Mouse (Mus musculus) forebrain, embryonic 15.5 days (tissue): ENCODE results near the gene Icam5. TPM values are rescaled to one million over a fixed set of nuclear protein-coding genes. Genes with fewer than 3 reads are reported as not detected.
"Not testable (repeated sequence)": the region's sequence is repeated elsewhere in the genome, so short reads cannot be mapped to it uniquely, and the experiment has no call there.

ENCODE experiments used
- ATAC-seq: fragments of 200-750 bp; cut with Nextera tagmentation; replicated peaks from 2 replicates; pipeline ENCODE4 v1.8.0; 2017; ENCODE audit warnings: mild to moderate bottlenecking, moderate TSS enrichment, moderate library complexity
- H3K27ac ChIP-seq: fragments of 300-500 bp; sonication (generic); replicated peaks from 2 replicates; pipeline ENCODE4 v1.5.1; 2015; ENCODE audit warnings: mild to moderate bottlenecking, inconsistent platforms
- H3K27me3 ChIP-seq: fragments of 300-500 bp; sonication (generic); 2 replicates; pipeline ENCODE4 v1.6.1; 2015; ENCODE audit warnings: inconsistent platforms
- H3K36me3 ChIP-seq: fragments of 300-500 bp; sonication (generic); 2 replicates; pipeline ENCODE4 v1.6.1; 2015; ENCODE audit warnings: mild to moderate bottlenecking, inconsistent platforms
- H3K4me1 ChIP-seq: fragments of 300-500 bp; sonication (generic); 2 replicates; pipeline ENCODE4 v1.6.1; 2015; ENCODE audit warnings: inconsistent platforms
- H3K4me2 ChIP-seq: fragments of 300-500 bp; sonication (generic); replicated peaks from 2 replicates; pipeline ENCODE4 v1.6.1; 2015; ENCODE audit warnings: mild to moderate bottlenecking, inconsistent platforms
- H3K4me3 ChIP-seq: fragments of 300-500 bp; sonication (generic); 2 replicates; pipeline ENCODE4 v1.5.1; 2015; ENCODE audit warnings: mild to moderate bottlenecking, inconsistent platforms
- H3K9ac ChIP-seq: fragments of 300-500 bp; sonication (generic); replicated peaks from 2 replicates; pipeline ENCODE4 v1.6.1; 2015; ENCODE audit warnings: mild to moderate bottlenecking, inconsistent platforms
- H3K9me3 ChIP-seq: fragments of 300-500 bp; sonication (generic); 2 replicates; pipeline ENCODE4 v1.6.1; 2016; ENCODE audit warnings: inconsistent platforms
- WGBS: fragments of 180-500 bp; shearing (Covaris S2); methylation state at CpG from one replicate; pipeline ENCODE4 v1.1.7; 2015; ENCODE audit warnings: mixed read lengths; 5-methylcytosine and 5-hydroxymethylcytosine counted together
- polyA plus RNA-seq: library from polyadenylated mRNA; unstranded; fragments of >200 nt; fragmentation: Nextera tagmentation; extraction: Ambion mirVana; gene quantifications from 2 replicates; pipeline ENCODE4 v1.2.1, GENCODE M21; 2015

Gene Icam5
- polyA plus RNA-seq, 1 experiment from 2014 or later: 2.2 TPM

DNA sequence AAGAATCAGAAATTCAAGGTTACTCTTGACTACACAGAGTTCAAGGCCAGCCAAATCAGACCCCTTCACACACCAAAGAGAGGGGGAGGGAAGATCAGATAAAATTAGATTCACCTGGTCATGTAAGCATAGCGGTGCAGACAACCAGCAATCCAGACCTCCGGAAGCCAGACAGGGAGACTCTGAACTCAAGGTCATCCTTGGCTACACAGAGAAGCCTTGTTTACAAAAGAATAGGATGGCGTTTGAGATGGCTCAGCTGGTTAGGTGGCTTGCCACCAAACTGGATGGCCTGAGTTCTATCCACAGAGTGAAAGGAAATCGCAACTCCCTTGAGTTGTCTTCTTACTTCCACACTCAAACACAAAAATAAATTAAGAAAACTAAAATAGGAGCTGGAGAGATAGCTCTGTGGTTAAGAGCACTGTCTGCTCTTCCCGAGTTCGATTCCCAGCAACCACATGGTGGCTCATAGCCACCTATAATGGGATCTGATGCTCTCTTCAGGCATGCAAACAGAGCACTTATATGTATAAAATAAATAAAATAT lies 30.1 kb upstream of the Icam5 start:
- peaks cover 15% of the 10 kb centered on the region for H3K36me3 ChIP-seq
- ATAC-seq: no peak
- peaks cover 12% of the 10 kb centered on the region for H3K4me1 ChIP-seq
- H3K9me3 ChIP-seq: no peaks in the 10 kb centered on the region
- no peaks in the 10 kb centered on the region for H3K27me3 ChIP-seq
- WGBS: 77% methylated on average over 6 of the region's 6 CpGs
- H3K4me2 ChIP-seq: peak overlapping the region; percentile 81; the same call in 1 of the 2 replicates
- H3K4me3 ChIP-seq: no peak overlapping the region
- H3K9ac ChIP-seq: no peak overlapping the region
- no peak overlapping the region for H3K27ac ChIP-seq

DNA sequence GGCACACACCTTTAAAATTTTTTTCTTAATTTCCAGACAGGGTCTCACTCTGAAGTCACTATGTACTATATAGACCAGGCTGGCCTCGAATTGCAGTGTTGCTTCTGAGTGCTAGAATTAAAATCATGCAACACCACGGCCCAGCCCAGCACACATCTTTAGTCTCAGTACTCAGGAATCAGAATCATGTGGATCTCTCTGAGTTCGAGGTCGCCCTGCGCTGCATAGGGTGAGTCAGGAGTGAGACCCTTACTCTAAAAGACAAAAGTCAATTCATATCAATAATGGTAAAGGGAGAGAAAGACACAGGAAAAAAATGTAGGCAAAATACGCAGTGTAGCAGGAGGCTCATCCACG lies 29.6 kb upstream of the Icam5 start:
- no peaks in the 10 kb centered on the region for H3K9me3 ChIP-seq
- peak overlapping the region; percentile 87 for H3K4me3 ChIP-seq
- 11% methylated on average over 7 of the region's 7 CpGs for WGBS
- H3K27ac ChIP-seq: peak overlapping the region; percentile 86
- H3K4me2 ChIP-seq: peak overlapping the region; percentile 81
- ATAC-seq: peak; percentile 53; the same call in 1 of the 2 replicates
- peaks cover 20% of the 10 kb centered on the region for H3K36me3 ChIP-seq
- H3K27me3 ChIP-seq: no peaks in the 10 kb centered on the region
- peak overlapping the region; percentile 87 for H3K9ac ChIP-seq
- peaks cover 12% of the 10 kb centered on the region for H3K4me1 ChIP-seq

DNA sequence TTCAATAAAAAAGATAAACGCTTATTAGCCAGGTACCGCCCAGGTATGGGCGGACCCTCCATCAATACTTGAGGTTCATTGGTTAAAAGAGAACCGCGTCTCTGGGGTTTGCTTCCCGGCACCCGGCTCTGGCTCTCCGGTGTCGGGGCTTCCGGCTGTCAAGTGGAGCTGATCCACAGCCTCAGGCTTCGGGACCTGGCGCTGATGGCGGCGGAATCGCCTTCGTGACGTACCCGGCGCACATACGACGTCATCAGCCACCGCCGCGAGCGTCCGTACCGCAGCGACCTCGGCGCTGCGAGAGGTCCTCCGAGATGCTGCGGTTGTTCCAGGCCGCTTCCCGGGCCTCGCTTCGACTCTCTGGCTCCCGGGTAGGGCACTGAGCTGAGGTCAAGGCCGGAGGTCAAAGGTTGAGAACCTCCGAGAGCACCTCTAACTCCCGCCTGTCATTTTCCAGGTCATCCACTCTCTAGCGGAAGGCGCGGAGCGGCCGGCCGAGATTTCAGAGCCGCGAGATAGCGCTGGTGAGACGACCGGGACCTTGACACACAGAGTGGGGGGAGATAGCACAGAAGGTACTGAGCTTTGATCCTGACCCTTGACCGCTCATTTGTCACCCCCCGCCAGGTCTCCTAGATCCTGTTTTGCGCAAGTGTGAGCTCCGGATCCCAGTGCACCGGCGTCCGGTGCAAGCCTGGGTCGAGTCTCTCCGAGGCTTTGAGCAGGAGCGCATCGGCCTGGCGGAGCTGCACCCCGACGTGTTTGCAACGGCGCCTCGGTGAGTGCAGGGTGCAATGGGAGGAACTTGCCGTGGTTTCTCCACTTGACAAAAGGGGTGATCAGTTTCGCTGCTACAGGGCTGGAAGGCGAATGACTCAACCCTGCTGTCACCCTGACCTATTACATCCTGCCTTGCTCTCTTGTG lies 29.0 kb upstream of the Icam5 start, which contains the start of gene Mrpl4:
Gene Mrpl4, plus strand, starts transcription at position 112 of the 925 bp plus-strand sequence.
- H3K4me3 ChIP-seq: peak within 1 kb of the TSS; percentile 87
- H3K27ac ChIP-seq: peak within 1 kb of the TSS; percentile 86
- WGBS: under 1% methylated on average over 72 of the region's 72 CpGs
- H3K4me2 ChIP-seq: peak within 1 kb of the TSS; percentile 81
- peaks cover 12% of the 10 kb centered on the region for H3K4me1 ChIP-seq
- no peaks in the 10 kb centered on the region for H3K9me3 ChIP-seq
- ATAC-seq: peak; percentile 93
- H3K36me3 ChIP-seq: peaks cover 26% of the 10 kb centered on the region
- H3K27me3 ChIP-seq: no peaks in the 10 kb centered on the region
- H3K9ac ChIP-seq: peak within 1 kb of the TSS; percentile 87

DNA sequence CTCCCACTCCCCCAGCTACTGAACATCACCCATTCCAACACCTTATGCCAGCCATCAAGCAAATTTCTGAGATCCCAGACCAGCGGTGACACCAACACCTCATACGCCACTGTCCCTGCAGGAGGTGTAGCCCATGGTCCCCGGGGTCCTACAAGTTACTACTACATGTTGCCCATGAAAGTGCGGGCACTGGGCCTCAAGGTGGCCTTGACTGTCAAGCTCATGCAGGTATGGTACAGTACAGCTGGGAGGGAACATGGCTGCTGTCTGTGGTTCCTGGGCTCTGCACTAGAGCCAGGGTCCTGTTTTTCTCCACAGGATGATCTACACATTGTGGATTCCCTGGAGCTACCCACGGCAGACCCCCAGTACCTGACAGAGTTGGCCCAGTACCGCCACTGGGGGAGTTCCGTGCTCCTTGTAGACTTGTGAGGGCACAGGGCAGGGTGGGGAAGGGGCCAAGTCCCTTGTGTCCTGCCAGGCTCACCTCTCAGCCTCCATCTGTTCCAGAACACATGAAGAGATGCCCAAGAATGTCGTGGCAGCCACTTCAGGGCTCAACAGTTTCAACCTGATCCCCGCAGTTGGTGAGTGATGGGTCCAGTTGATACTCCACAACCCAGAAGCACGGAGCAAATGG lies 24.4 kb upstream of the Icam5 start:
- Histone ChIP-seq H3K4me1 (peaks cover 8% of the 10 kb centered on the region), H3K4me2 (no peak overlapping the region), H3K9ac (no peak overlapping the region), H3K27me3 (no peaks in the 10 kb centered on the region), H3K36me3 (peaks cover 40% of the 10 kb centered on the region), H3K4me3 (no peak overlapping the region), H3K27ac (no peak overlapping the region), H3K9me3 (no peaks in the 10 kb centered on the region)
- 94% methylated on average over 10 of the region's 10 CpGs for WGBS
- no peak for ATAC-seq

DNA sequence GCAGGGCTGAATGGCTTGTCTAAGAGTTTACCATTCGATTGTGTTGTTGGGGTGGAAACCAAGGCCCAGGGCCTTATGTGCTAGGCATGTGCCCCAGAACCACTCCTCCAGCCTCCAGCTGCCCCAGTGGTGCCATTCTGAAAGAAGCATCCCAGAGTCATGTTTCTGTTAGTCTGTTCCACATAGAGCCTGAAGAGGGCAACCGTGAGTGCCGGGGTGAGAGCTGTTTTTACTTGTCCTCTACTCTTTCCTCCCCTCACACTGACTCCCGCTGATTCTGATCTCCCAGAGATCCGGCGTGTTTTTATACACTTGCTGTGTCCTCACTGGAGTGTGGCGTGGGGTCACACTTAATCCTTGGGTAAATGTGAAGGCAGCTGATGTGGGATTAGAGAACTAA lies 23.9 kb upstream of the Icam5 start:
- Histone ChIP-seq H3K9me3 (no peaks in the 10 kb centered on the region), H3K9ac (no peak overlapping the region), H3K27ac (no peak overlapping the region), H3K36me3 (peaks cover 40% of the 10 kb centered on the region), H3K4me2 (no peak overlapping the region), H3K4me3 (no peak overlapping the region), H3K27me3 (no peaks in the 10 kb centered on the region), H3K4me1 (peaks cover 7% of the 10 kb centered on the region)
- no peak for ATAC-seq
- WGBS: 83% methylated on average over 7 of the region's 7 CpGs

DNA sequence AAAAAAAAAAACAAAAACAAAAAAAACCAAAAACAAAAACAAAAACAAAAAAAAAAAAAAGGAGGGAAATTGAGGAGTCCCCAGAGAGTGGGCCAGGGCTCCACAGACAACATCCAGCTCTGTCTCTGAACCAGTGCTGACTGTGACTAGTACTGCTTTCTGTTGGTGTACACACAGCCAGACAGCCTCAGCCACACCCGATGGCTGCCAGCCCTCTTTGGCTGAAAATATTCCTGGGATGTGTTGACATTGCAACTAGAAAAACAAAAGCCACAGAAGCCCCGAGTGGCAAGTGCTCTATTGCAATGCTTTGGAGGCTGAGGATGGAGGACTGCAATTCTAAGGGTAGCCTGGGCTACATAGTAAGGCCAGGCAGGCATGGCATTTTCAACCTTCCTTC lies 21.5 kb upstream of the Icam5 start:
- Histone ChIP-seq H3K4me2 (no peak overlapping the region), H3K9ac (no peak overlapping the region)
- ATAC-seq: no peak

DNA sequence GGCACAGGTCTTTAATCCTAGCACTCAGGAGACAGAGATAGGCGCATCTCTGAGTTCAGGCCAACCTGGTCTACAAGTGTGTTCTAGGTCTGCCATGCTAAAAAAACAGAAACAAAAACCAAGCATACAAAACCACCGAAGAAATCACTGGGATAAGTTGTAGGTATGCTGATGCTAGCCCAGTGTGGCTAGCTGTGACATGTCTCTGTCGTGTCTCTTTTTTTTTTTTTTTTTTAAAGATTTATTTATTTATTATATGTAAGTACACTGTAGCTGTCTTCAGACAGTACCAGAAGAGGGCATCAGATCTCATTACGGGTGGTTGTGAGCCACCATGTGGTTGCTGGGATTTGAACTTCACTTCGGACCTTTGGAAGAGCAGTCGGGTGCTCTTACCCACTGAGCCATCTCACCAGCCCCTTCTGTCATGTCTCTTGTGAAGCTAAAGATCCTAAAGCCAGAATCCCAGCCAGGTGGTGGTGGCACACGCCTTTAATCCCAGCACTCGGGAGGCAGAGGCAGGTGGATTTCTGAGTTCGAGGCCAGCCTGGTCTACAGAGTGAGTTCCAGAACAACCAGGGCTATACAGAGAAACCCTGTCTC lies 20.8 kb upstream of the Icam5 start:
- H3K36me3 ChIP-seq: peaks cover 30% of the 10 kb centered on the region
- H3K9ac ChIP-seq, H3K4me3 ChIP-seq, H3K9me3 ChIP-seq, ATAC-seq, H3K4me2 ChIP-seq, H3K27ac ChIP-seq: not testable (repeated sequence)
- peaks cover 10% of the 10 kb centered on the region for H3K4me1 ChIP-seq
- peaks cover 23% of the 10 kb centered on the region for H3K27me3 ChIP-seq
- 72% methylated on average over 9 of the region's 9 CpGs for WGBS

More for the DNA sequence above, 21.5 kb upstream of the Icam5 start:
- Histone ChIP-seq H3K27ac (no peak overlapping the region), H3K9me3 (no peaks in the 10 kb centered on the region), H3K36me3 (peaks cover 36% of the 10 kb centered on the region), H3K27me3 (peaks cover 16% of the 10 kb centered on the region), H3K4me3 (no peak overlapping the region), H3K4me1 (peaks cover 4% of the 10 kb centered on the region)
- WGBS: 60% methylated on average over 2 of the region's 2 CpGs

DNA sequence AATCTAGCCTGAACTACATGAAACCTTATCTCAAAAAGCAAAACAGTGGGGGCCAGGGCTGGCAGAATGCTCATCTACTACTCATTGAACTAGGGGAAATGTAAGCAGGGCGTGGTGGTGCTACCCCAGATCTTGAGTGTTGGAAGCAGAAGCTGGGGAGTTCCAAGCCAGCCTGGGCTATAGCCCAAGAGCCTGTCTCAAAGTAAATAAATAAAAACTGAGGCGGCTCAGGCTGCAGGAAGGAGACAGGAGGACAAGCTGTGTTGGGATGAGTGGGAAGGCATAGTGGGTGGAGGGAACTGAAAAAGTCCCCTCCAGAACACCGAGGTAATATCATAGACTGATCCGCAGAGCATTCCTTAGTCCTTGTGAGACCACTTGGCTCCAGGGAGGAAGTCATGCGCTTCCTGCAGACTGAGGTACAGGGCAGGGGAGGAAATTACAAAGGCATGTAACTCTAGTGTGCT lies 20.0 kb upstream of the Icam5 start:
- no peak for ATAC-seq
- 75% methylated on average over 5 of the region's 5 CpGs for WGBS
- no peak overlapping the region for H3K9ac ChIP-seq

DNA sequence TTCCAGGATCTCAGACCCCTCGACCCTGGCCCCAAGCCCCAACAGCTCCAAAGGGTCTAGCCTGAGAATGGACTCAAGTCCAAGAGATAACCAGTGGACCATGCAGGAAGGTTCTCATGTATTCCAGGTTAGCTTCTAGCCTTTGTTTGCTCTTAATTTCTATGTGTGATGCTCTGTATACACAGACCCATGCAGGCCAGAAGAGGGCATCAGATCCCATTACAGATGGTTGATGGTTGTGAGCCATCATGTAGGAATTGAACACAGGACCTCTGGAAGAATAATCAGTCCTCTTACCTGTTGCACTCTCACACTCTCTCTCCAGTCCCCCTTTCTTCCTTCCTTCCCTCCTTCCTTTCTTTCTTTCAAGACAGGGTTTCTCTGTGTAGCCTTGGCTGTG lies 19.5 kb upstream of the Icam5 start:
- 38% methylated on average over 1 of the region's 1 CpGs for WGBS
- Histone ChIP-seq H3K9ac (no peak overlapping the region), H3K4me1 (peaks cover 11% of the 10 kb centered on the region), H3K27ac (no peak overlapping the region), H3K4me3 (no peak overlapping the region), H3K36me3 (peaks cover 19% of the 10 kb centered on the region), H3K9me3 (no peaks in the 10 kb centered on the region), H3K4me2 (no peak overlapping the region), H3K27me3 (peaks cover 35% of the 10 kb centered on the region)
- ATAC-seq: no peak

More for the DNA sequence above, 20.0 kb upstream of the Icam5 start:
- no peaks in the 10 kb centered on the region for H3K9me3 ChIP-seq
- peaks cover 24% of the 10 kb centered on the region for H3K36me3 ChIP-seq
- no peak overlapping the region for H3K4me3 ChIP-seq
- H3K27me3 ChIP-seq: peaks cover 30% of the 10 kb centered on the region
- peaks cover 11% of the 10 kb centered on the region for H3K4me1 ChIP-seq
- H3K27ac ChIP-seq: no peak overlapping the region
- H3K4me2 ChIP-seq: no peak overlapping the region

DNA sequence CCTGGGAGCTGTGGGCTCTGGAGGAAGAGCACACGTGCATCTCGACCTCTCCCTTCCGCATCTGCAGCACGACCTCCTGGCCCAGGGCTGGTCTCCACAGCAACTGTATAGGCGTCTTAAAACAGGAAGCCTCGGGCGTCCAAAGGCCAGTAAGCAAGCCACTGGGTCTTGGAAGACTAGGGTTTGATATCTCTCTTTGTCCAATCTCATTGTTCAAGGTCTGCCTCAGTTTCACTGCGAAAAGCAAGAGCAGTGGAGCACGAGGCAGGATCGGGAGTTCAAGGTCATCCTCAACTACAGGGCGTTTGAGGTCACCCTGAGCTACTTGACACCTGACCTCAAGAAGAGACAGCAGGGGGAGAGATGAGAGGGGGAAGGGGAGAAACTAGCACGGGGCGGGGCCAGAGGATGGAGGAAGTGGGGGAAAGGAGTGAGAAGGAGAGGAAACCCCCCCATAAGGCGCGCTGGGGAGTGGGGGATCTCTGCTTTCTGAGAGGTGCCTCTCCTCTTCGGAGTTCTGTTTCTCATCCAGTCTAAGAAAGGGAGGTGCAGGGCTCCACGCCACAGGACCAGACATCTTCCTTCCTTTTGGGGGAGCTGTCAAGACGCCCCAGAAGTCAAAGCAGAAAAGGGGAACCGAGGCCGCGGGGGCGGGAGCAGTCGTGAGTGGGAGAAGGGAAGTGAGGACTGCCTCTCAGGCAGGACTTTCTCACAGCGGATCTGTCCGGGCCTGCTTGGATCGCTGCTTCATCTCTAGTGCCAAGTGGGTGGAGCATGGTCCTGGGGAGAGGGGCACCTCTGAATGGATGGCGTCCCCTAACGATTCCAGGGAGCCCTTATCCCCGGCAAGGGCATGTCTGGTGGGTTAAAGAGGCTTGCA lies 16.9 kb upstream of the Icam5 start:
- ATAC-seq: no peak
- Histone ChIP-seq H3K4me2 (peak overlapping the region; percentile 37), H3K36me3 (no peaks in the 10 kb centered on the region), H3K4me1 (peaks cover 11% of the 10 kb centered on the region), H3K4me3 (peak overlapping the region; percentile 25; the same call in 1 of the 2 replicates), H3K9ac (no peak overlapping the region), H3K9me3 (no peaks in the 10 kb centered on the region), H3K27ac (no peak overlapping the region), H3K27me3 (peaks cover 51% of the 10 kb centered on the region)
- WGBS: 4% methylated on average over 29 of the region's 29 CpGs

DNA sequence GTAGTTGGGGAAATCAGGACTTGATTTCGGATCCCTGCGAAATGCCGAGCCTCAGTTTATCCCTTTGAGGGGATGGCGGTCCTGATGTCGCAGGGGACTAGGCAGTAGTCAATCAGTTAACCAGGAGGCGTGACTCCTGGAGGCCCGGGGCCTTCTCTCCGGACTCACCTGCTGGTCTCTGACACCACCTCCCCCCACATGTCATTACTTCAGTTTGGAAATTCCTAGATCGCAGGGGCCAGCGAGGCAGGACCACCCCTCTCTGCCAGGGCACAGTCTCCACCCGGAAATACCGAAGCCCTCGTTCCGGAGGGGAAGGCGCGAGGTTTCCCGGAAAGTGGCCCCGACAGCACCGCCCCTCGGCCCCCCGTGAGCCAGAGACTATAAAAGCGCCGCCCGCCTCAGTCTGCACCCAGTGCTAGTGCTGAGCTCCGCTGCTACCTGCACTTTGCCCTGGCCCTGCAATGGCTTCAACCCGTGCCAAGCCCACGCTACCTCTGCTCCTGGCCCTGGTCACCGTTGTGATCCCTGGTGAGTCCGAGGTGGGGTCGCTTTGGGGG lies 16.2 kb upstream of the Icam5 start, which contains the start of gene Icam1:
Gene Icam1, plus strand, starts transcription at position 415 of the 560 bp plus-strand sequence.
- no peak within 1 kb of the TSS for H3K9ac ChIP-seq
- no peaks in the 10 kb centered on the region for H3K36me3 ChIP-seq
- ATAC-seq: no peak
- H3K9me3 ChIP-seq: no peaks in the 10 kb centered on the region
- H3K4me3 ChIP-seq: peak within 1 kb of the TSS; percentile 25
- peaks cover 11% of the 10 kb centered on the region for H3K4me1 ChIP-seq
- H3K4me2 ChIP-seq: peak within 1 kb of the TSS; percentile 37
- peaks cover 51% of the 10 kb centered on the region for H3K27me3 ChIP-seq
- 2% methylated on average over 30 of the region's 30 CpGs for WGBS
- no peak within 1 kb of the TSS for H3K27ac ChIP-seq
